Mouse (Mus musculus) kidney, postnatal 10 days (tissue): ENCODE results near the gene Spns1.
"Not testable (repeated sequence)": the region's sequence is repeated elsewhere in the genome, so short reads cannot be mapped to it uniquely, and the experiment has no call there.

Source experiments
- DNase-seq: peaks from one replicate; pipeline ENCODE4 v3.0.0; 2021; ENCODE audit warnings: mixed read lengths

The Spns1 gene

DNA sequence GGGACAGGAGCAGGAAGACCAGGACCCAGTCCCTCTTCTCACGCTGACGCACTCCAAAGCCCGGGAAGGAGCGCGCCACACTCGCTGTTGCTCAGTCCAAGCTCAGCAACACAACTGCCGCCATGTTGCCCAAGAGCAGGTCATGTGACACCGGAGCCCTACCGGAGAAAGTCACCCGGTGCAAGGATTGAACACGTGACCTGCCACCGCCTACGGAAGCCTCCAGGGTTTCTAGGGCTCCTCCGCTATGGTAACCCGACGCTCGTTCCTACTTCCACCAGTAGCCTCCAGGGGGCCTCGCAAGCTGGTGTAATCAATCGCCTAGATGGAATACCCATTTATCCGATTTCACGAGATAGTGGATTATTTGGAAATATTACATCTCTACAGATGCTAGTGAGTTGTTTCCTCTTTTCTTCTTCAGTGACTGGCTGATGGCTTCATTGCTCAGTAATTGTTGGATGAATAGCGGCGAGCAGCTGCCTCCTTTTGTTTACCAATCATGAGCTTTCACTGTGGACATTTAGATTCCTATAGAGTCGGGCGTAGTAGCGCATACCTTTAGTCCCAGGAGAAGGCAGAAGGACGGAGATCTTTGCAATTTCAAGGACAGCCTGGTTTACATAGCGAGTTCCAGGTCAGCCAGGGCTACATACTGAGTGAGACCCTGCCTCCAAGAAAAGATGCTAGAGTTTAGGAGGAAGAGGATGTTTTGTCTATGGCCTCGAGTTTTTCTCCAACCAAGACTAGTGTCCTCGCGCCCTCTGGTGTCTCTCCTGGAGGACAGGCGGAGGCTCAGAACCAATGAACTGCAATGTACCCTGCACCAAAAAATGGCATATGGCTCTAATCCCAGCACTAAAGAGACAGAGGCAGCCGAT lies at the start of gene Spns1:
Spns1 (minus strand) TSS at position 173 of the 881 bp plus-strand sequence.
- DNase-seq = peak; percentile 98

DNA sequence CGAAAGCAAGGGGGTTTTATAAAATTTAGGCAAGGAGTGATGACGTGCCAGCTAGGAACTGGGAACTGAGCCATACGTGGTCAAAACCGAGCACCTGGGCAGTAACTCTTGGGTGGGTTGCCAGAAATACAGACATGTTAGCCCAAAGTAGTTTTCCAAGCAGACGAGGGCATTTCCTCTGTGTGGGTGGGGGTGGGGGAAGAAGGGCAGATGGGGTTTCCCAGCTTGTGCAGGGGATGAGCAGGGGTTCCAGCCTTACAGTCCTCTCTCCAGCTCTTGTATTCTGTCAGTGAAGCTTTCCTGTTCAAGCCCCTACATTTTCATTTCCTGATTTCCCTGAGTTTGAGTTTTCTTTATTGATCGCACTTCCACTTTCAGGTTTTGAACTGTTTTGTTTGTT lies 46.9 kb upstream of the Spns1 start:
- DNase-seq = no peak

DNA sequence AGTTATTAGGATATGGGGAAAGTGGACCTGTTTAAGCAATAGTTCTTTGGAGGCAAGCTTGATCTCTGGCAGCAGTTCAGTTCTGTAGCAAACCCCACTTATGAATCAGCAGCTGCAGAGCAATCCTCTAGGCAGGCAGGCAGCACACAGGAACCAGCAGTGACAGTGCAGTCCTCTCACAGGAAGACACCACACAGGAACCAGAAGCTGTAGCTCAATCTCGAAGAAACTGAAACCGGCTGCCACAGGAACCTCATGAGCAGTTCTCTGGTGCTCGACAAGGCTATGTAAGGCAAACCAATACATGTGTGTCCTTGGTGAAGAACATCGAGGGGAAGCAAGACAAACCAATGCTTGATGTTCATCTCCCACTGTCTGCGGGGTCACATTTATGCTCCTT lies 44.5 kb upstream of the Spns1 start:
- no peak for DNase-seq

DNA sequence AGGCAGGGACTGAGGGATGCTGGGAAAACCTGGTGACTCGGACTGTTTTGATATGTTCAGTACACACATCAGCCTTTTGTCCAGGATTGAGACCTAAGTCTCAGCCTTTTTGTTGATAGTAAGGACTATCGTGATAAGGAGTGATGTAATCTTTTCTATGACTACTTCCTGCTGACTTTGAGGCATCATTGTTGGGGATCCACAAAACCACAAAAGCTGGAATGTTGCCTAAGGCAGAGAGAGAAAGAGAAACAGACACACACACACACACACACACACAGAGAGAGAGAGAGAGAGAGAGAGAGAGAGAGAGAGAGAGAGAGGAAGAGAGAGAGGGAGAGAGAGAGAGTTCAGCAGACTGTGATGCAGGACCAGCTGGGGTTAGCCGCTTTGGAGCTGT lies 41.2 kb upstream of the Spns1 start:
- DNase-seq = peak; percentile 29

- no peak for DNase-seq
Observed at GRCm38 (mm10) chr7:126417606-126418005, 40.4 kb upstream of the Spns1 start.

GRCm38 (mm10) chr7:126417045-126417444 lies 39.8 kb upstream of the Spns1 start:
- DNase-seq = no peak

DNA sequence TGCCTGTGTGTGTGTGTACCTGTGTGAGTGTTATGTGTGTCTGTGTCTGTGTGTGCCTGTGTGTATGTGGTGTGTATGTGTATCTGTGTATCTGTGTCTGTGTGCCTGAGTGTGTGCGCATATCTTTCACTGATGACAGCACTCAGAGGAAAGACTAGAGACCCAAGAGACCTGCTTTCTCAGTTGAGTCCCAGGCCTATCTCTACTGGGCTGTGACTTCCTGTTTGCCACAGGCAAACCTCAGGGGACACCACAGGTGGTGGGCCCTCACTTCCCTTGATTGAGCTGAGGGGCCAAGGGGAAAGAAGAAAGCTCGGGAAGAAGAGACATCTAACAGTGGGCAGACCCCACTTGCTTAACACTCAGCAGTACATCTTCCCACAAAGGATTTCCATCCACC lies 39.4 kb upstream of the Spns1 start:
- DNase-seq = no peak

- DNase-seq = no peak
Observed at GRCm38 (mm10) chr7:126414725-126415124, 37.5 kb upstream of the Spns1 start, which contains the start of gene Cd19. TSS of gene Cd19 (minus strand) at chr7:126414889.

DNA sequence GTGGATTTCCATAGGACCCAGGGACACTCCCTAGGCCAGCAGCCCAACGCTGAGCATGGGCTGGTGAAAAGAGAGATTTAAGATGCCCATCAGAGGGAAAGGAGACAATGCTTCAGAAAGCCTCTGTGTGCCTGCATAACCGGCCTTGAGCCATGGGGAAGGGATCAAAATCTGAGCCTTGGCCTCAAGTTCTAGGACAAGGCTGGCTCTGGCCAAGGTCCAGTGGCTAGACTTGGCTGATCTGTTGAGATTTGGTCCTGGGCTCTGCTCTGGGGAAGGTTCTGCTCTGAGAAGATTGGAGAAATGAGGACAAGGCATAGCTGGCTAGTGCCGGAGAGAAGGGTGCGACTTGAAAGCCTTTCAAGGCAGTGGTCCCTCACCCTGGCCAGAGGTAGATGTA lies 33.8 kb upstream of the Spns1 start:
- no peak for DNase-seq

DNA sequence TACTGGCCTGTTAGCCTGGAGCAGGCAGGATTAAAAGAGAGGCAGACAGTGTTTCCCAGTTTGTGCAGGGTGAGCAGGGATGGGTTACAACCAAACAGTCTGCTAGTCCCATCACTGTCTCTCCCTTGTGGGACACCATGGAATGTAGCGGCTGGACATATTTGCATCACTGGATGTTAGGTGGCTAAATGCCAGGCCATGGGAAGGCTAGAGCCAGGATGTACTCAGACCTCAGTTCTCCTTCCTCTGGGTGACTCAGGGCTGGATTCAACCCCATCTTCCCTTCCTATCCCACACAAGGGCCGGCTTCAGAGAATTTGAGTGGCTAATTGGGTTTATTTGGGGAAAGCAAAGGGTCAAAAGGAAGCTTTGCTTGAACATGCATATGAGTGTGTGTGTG lies 31.4 kb upstream of the Spns1 start:
- DNase-seq = peak; percentile 44

- not testable (repeated sequence) for DNase-seq
Observed at GRCm38 (mm10) chr7:126402518-126402917, 25.3 kb upstream of the Spns1 start.

DNA sequence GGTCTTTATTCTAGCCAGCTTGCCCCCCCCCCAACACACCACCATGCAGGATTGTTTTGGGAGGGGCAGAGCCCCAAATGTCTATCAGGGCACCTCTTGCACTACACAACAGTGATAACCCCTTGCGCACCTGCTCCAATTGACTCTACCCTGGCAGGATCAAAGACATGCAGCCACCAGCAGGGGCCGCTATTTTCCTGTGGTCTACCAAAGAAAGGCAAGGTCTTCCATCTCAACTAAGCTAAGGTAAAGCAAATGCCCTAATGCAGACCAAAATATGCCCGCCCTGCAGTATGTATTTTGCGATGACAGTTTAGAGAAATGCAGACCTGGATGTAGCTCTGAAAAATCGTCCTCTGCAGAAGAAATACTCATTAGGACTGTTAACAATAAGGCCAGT lies 22.3 kb upstream of the Spns1 start:
- peak; percentile 92 for DNase-seq

DNA sequence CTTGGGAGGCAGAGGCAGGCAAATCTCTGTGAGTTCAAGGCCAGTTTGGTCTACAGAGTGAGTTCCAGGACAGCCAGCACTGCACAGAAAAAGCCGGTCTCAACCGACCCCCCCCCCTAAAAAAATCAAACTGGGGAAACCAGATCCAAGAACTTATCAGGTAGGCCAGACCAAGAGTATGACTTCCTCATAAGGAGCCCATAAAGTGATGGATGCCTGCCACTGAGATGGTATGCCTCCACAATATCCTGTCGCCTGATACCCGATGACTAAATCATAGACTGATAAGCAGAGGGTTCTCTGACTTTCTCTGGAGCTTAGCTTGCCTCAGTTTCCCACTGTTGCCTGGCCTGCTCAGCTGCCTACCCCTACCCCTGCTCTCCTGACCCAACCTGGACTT lies 20.6 kb upstream of the Spns1 start:
- no peak for DNase-seq

GRCm38 (mm10) chr7:126397221-126397620 lies 20.0 kb upstream of the Spns1 start:
- DNase-seq = no peak

DNA sequence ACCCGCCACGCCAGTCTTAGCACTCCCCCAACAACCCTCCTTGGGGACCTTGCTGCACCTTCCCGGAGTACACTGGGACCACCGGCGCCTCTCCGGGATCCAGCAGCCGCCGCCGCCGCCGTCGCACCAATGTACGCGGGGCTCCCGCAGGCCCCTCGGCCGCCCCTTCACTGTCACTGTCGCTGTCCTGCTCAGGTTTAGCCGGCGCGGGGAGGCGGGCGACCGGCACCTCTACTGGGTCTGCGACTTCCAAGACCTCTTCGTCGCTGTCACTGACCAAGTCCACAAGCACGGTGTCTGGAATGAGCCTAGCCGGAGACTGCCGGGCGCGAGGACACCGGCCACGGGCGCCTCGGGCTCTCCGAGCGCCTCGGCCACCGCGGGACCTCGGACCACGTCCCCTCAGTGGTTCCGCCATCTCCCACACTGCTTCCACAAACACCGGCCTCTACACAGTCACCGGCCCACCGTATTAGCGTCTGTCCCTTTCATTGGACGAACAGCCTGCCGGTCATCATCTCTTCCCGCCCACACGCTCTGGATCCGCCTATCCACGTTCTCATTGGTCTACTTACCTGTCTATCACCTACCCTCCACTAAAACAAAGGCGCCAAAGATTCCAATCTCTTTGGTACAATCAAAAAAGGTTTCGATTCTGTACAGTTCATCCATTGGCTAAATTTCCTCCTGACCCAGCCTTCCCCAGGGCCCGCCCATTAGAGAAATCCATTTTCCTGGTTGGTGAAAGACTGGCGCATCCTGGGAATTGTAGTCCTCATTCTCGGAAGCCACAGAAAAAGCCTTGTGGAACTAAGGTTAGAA lies 19.3 kb upstream of the Spns1 start, which contains the start of gene Nfatc2ip:
Nfatc2ip (minus strand) TSS at position 440 of the 822 bp plus-strand sequence.
- peak; percentile 94 for DNase-seq

GRCm38 (mm10) chr7:126392086-126392884 lies 15.0 kb upstream of the Spns1 start:
- not testable (repeated sequence) for DNase-seq

- DNase-seq = no peak
Observed at GRCm38 (mm10) chr7:126388185-126388584, 10.9 kb upstream of the Spns1 start.

GRCm38 (mm10) chr7:126383565-126383964 lies 6.3 kb upstream of the Spns1 start:
- DNase-seq = no peak

DNA sequence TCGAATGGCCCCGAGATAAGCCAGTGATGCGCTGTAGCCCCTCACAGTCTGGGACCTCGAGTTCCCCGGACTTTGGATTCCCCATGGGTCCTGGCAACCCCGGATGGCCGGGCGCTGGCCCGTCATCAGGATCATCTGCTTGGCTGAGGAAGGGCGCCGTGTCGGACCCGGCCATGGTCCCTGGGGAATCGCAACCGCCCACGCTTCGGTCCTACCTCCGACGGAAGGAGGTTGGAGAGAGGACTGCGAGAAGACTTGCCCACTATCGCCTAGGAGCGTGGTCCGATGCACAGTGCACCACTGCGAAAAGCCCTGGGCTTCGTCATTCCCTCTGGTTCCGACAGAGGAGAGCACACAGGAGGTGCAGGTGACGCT lies 360 bp downstream of the Spns1 start:
- peak; percentile 41 for DNase-seq

DNA sequence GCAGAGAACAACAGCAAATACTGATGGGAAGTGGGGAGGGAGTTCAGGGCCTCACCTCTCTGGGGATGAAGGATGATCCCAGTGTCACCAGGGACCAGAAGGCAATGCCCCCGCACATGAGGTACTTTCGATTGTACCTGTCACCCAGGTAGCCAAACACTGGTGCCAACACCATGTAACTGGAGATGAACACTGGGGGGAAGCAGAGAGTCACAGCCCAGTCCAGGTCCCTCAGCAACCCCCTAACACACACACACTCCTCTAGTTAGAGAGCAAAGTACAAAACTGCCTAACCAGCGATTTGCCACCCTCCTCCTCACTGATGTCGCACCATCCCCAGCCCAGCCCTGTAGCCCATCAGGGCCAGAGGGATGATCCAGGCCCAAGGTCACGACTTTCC lies 2.2 kb downstream of the Spns1 start:
- DNase-seq = no peak

GRCm38 (mm10) chr7:126374526-126374925 lies 2.7 kb downstream of the Spns1 start:
- DNase-seq = no peak

DNA sequence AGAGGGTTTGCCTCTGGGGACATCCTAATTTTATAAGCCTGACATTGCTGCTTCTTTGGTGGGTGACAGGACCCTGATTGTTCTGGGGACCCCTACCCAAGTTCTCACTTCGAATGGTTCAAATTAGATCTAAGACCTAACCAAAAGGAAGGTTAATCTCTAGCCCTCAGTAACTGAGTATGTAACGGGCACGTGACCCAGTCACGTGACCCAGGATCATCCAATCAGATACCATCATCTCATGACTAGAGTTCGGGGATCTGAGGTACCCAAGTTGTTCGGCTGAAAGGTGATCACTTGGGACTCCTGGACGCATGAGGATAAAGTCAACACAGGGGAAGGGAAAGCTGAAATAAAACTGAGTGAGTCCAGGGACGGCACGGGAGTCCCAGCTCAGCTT lies 4.2 kb downstream of the Spns1 start:
- DNase-seq = no peak

DNA sequence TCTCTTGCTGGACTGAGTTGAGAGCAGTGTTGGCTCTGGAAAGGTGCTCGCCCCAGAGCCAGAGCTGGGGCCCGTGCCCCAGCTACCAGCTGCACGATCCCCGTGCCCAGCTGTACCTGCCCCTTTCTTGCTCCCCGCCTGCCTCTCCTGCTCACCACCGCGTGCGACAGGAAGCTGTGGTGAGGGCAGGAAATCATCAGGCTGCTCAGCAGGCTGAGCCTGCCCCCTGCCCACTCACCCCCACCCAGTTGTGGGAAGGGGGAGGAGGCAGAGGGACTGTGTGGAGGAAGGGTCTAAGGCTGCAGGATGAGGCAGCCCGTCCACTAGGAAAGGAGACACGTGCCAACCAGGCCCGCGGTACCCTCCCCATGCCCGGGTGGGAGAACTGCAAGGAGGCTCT lies 7.9 kb downstream of the Spns1 start, which contains the start of gene Lat:
Lat (minus strand) TSS at position 178 of the 400 bp plus-strand sequence.
- DNase-seq = no peak
